Mouse (Mus musculus): Measurements from ENCODE around the gene Gns. TPM values are rescaled to one million over a fixed set of nuclear protein-coding genes. Genes with fewer than 3 reads are reported as not detected.

The Gns gene
- polyA plus RNA-seq, 1 experiment: 72.1 TPM

DNA sequence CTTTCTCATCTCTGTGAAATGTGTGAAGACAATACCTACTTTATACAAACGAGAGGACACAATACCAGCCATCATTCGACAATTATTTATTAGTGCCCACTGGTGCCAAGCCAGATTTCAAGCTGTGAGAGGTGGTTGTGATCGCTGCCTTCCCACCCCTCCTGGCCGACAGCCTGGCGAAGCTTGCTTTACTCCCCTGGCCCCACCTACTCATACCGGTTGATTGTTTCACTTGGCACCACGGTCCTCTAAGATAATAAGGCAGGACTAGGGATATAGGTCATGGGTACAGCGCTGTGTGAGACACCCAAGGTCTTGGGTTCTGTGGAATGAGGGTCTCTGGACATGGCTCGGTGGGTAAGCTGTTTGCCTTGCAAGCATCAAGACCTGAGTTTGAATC is 56.1 kb downstream of the Gns start:
- peaks cover 39% of the 10 kb centered on the region for H3K4me1 ChIP-seq (replicated peaks; ENCODE audit: control insufficient read depth, insufficient read depth, low read length)
- no peak for DNase-seq
- H3K36me3 ChIP-seq (ENCODE audit: control insufficient read depth, insufficient read depth, low read length): no peaks in the 10 kb centered on the region
- no peaks in the 10 kb centered on the region for H3K27me3 ChIP-seq (ENCODE audit: control insufficient read depth, insufficient read depth, low read length)
- no peak overlapping the region for H3K27ac ChIP-seq (ENCODE audit: control insufficient read depth, insufficient read depth, low read length)
- no peak for TF ChIP-seq POLR2A (IDR thresholded peaks at IDR 0.05; ENCODE audit: control insufficient read depth, extremely low read depth, insufficient read depth, low read length, poor library complexity)
- TF ChIP-seq CTCF (IDR thresholded peaks at IDR 0.05; ENCODE audit: borderline replicate concordance, control insufficient read depth, extremely low read depth, insufficient read depth, low read length, poor library complexity): no peak
- WGBS: 93% methylated on average over 9 of the region's 9 CpGs
- no peak overlapping the region for H3K4me3 ChIP-seq (ENCODE audit: control insufficient read depth, insufficient read depth, low read length)

DNA sequence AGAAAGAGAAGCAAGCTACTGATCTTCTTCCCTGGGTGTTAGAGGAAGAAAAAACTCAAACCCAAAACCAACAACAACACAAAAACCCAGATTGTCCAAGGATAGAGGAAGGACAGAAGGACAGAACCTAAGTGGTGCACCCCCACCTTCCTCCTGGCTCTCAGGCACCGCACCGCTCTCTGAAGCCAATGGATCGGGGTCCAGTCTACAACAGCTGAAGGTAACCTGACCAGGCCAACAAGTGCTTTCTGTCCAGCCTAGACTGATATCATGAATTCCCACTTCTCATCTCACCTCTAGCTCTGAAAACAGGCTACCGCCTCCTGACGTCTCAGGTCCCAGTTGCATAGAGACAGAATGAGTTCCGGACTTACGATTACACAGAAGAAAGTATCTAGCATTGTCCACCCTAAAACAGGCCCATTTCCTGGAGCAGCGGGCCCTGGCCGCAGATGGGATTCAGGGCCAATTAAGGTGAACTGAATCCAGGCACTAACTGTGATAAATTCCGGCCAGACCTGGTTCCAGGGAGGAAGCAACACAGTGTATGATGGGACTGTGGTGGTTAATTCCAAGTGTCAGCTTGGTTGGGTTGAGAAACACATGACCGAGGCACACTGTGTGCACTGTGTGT is 56.9 kb downstream of the Gns start:
- Histone ChIP-seq H3K4me3 (ENCODE audit: control insufficient read depth, insufficient read depth, low read length) (no peak overlapping the region), H3K27ac (ENCODE audit: control insufficient read depth, insufficient read depth, low read length) (no peak overlapping the region), H3K27me3 (ENCODE audit: control insufficient read depth, insufficient read depth, low read length) (no peaks in the 10 kb centered on the region), H3K36me3 (ENCODE audit: control insufficient read depth, insufficient read depth, low read length) (no peaks in the 10 kb centered on the region), H3K4me1 (replicated peaks; ENCODE audit: control insufficient read depth, insufficient read depth, low read length) (peaks cover 41% of the 10 kb centered on the region)
- 98% methylated on average over 11 of the region's 11 CpGs for WGBS
- DNase-seq: no peak
- TF ChIP-seq POLR2A (IDR thresholded peaks at IDR 0.05; ENCODE audit: control insufficient read depth, extremely low read depth, insufficient read depth, low read length, poor library complexity) (no peak), CTCF (IDR thresholded peaks at IDR 0.05; ENCODE audit: borderline replicate concordance, control insufficient read depth, extremely low read depth, insufficient read depth, low read length, poor library complexity) (no peak)

DNA sequence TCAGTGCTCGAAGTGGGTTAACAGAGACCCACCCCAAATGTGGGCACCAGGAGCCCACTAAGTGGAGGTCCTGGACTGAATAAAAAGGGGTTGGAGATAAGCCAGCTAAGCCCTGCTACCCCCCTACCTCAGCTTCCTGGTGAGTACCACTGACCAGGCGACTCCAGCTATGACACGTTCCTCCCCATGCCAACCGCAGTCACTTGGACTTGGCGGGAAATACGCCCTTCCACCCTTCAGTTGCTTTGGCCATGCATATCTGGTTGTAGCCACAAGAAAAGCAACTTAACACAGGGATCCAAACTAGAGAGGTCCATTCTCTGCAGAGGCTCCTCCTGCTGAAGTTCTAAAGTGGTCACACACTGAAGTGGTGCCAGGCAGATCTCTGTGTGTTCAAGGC is 57.4 kb downstream of the Gns start:
- TF ChIP-seq POLR2A (IDR thresholded peaks at IDR 0.05; ENCODE audit: control insufficient read depth, extremely low read depth, insufficient read depth, low read length, poor library complexity): no peak
- no peak for TF ChIP-seq CTCF (IDR thresholded peaks at IDR 0.05; ENCODE audit: borderline replicate concordance, control insufficient read depth, extremely low read depth, insufficient read depth, low read length, poor library complexity)
- no peak overlapping the region for H3K27ac ChIP-seq (ENCODE audit: control insufficient read depth, insufficient read depth, low read length)
- H3K4me1 ChIP-seq (replicated peaks; ENCODE audit: control insufficient read depth, insufficient read depth, low read length): peaks cover 43% of the 10 kb centered on the region
- no peak for DNase-seq
- no peaks in the 10 kb centered on the region for H3K27me3 ChIP-seq (ENCODE audit: control insufficient read depth, insufficient read depth, low read length)
- no peak overlapping the region for H3K4me3 ChIP-seq (ENCODE audit: control insufficient read depth, insufficient read depth, low read length)
- H3K36me3 ChIP-seq (ENCODE audit: control insufficient read depth, insufficient read depth, low read length): no peaks in the 10 kb centered on the region
- 96% methylated on average over 6 of the region's 6 CpGs for WGBS

DNA sequence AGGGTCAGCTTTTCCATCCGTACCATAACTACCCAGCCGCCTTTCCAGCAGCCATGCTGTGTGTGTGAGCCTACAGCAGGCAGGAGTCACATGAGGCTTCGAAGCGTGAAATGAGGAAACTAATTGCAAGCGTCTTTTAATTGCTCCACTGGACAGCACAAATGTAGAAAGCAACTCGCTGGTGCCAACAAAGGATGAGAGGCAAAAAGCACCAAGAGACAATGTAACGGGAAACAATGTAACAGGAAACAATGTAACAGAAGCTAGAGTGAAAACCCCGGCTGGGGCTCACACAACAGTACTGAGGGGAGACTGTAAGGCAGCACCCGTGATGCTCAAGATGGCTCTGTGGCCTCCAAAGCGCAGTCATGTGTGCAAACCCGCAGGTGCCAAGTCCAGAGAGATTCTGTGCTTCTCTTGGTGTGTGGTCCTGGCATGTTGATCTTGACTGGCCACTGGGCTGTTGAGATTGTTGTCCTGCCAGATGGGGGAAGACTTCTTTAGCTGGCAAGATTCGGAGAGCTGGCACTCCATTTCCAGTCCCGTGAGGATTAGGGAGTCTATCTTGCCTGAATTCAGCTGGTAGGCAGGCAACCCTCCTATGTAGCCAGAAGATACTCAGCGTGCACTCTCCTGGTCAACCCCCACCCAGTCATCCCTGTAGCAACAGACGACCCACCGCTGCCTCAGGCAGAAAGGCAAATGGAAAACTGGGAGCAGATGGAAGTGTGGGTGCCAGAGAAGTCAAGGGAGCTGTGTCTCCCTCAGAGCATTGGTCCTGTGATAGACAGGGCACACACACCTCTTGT is 58.9 kb downstream of the Gns start:
- 90% methylated on average over 16 of the region's 16 CpGs for WGBS
- TF ChIP-seq CTCF (IDR thresholded peaks at IDR 0.05; ENCODE audit: borderline replicate concordance, control insufficient read depth, extremely low read depth, insufficient read depth, low read length, poor library complexity) (no peak), POLR2A (IDR thresholded peaks at IDR 0.05; ENCODE audit: control insufficient read depth, extremely low read depth, insufficient read depth, low read length, poor library complexity) (no peak)
- Histone ChIP-seq H3K4me3 (ENCODE audit: control insufficient read depth, insufficient read depth, low read length) (no peak overlapping the region), H3K36me3 (ENCODE audit: control insufficient read depth, insufficient read depth, low read length) (no peaks in the 10 kb centered on the region), H3K27me3 (ENCODE audit: control insufficient read depth, insufficient read depth, low read length) (no peaks in the 10 kb centered on the region), H3K27ac (ENCODE audit: control insufficient read depth, insufficient read depth, low read length) (no peak overlapping the region), H3K4me1 (replicated peaks; ENCODE audit: control insufficient read depth, insufficient read depth, low read length) (peaks cover 55% of the 10 kb centered on the region)
- no peak for DNase-seq

DNA sequence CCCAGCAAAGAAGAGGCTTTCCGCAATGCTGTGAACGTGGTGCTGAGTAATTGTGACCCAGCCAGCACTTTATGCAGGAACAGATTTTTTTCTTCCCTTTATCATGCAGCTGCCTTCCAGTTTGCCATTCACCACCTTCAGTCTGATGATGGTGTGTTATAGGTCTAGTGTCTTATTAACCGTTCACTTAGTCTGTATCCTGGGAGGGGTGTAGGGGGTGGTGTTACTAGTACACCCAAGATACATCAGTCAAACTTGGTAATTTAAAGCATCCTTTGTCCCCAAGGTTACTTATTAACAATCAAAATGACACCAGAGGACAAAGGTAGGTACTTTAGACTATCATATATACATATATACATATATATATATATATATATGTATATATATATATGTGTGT is 59.6 kb downstream of the Gns start:
- Histone ChIP-seq H3K4me1 (replicated peaks; ENCODE audit: control insufficient read depth, insufficient read depth, low read length) (peaks cover 53% of the 10 kb centered on the region), H3K4me3 (ENCODE audit: control insufficient read depth, insufficient read depth, low read length) (no peak overlapping the region), H3K36me3 (ENCODE audit: control insufficient read depth, insufficient read depth, low read length) (no peaks in the 10 kb centered on the region), H3K27ac (ENCODE audit: control insufficient read depth, insufficient read depth, low read length) (no peak overlapping the region), H3K27me3 (ENCODE audit: control insufficient read depth, insufficient read depth, low read length) (no peaks in the 10 kb centered on the region)
- DNase-seq: no peak
- TF ChIP-seq CTCF (IDR thresholded peaks at IDR 0.05; ENCODE audit: borderline replicate concordance, control insufficient read depth, extremely low read depth, insufficient read depth, low read length, poor library complexity) (no peak), POLR2A (IDR thresholded peaks at IDR 0.05; ENCODE audit: control insufficient read depth, extremely low read depth, insufficient read depth, low read length, poor library complexity) (no peak)
- 94% methylated on average over 3 of the region's 3 CpGs for WGBS

DNA sequence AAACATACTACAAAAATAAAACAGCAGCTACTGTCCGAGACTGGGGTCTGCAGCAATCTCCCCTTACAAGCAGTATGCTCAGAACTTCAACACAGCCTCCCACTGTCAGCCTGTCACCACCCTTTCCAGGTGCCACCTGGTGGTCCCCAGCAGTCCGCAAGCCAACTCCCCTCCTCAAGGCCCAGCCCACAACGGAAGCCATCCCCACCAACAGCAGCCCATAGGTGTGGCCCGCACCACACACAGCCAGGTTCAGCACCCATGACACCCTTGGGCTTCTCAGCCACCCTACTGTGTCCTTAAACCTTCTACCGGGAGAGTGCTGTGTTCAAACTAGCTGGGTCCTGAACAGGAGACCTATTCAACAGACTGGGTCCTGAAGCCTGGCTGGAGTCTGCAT is 60.2 kb downstream of the Gns start:
- peak; percentile 57 for DNase-seq
- no peaks in the 10 kb centered on the region for H3K27me3 ChIP-seq (ENCODE audit: control insufficient read depth, insufficient read depth, low read length)
- WGBS: 70% methylated on average over 5 of the region's 5 CpGs
- no peak for TF ChIP-seq CTCF (IDR thresholded peaks at IDR 0.05; ENCODE audit: borderline replicate concordance, control insufficient read depth, extremely low read depth, insufficient read depth, low read length, poor library complexity)
- no peak for TF ChIP-seq POLR2A (IDR thresholded peaks at IDR 0.05; ENCODE audit: control insufficient read depth, extremely low read depth, insufficient read depth, low read length, poor library complexity)
- no peaks in the 10 kb centered on the region for H3K36me3 ChIP-seq (ENCODE audit: control insufficient read depth, insufficient read depth, low read length)
- H3K27ac ChIP-seq (ENCODE audit: control insufficient read depth, insufficient read depth, low read length): no peak overlapping the region
- H3K4me1 ChIP-seq (replicated peaks; ENCODE audit: control insufficient read depth, insufficient read depth, low read length): peaks cover 54% of the 10 kb centered on the region
- H3K4me3 ChIP-seq (ENCODE audit: control insufficient read depth, insufficient read depth, low read length): no peak overlapping the region
